Mouse (Mus musculus): ENCODE measurements around the gene Slc7a5.

DNA sequence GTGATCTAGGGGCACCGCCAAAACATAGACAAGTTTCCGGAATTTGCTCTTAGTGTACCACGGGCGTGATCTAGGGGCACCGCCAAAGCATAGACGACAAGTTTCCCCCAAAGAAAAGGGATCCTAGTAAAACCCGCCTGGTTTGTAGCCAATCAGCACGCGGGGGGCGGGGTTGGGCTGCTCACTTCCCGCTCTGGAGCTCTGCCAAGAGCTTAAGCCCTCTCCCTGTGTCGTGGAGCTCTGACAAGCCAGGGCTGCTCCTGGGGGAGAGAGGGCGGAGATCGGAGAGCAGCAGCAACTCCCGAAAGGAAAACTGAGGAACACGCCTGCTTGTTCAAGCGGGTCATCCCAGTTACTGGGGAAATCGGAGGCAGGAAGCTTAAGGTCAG lies 40.3 kb upstream of the Slc7a5 start:
- TF ChIP-seq CTCF (IDR thresholded peaks at IDR 0.05; ENCODE audit: borderline replicate concordance, extremely low read depth, insufficient read depth, insufficient read length) (no peak), POLR2A (IDR thresholded peaks at IDR 0.05; ENCODE audit: borderline replicate concordance, extremely low read depth, insufficient read depth, insufficient read length, poor library complexity, severe bottlenecking) (peak; percentile 35; the same call in 1 of the 2 replicates)
